Mouse (Mus musculus) hindbrain, embryonic 10.5 days (tissue): ENCODE results near the gene Spaca9. TPM values are rescaled to one million over a fixed set of nuclear protein-coding genes. Genes with fewer than 3 reads are reported as not detected.

Source experiments
- DNase-seq: peaks from one replicate; pipeline ENCODE4 v3.0.0-alpha.2; 2017; ENCODE audit warnings: low spot score
- H3K27ac ChIP-seq: fragments of 300-500 bp; sonication (generic); 2 replicates; pipeline ENCODE4 v1.5.1; 2016; ENCODE audit warnings: mild to moderate bottlenecking, moderate library complexity
- H3K27me3 ChIP-seq: fragments of 300-500 bp; sonication (generic); 2 replicates; pipeline ENCODE4 v1.6.1; 2016; ENCODE audit warnings: mild to moderate bottlenecking; ENCODE audit not compliant: poor library complexity, insufficient read depth, severe bottlenecking
- H3K36me3 ChIP-seq: fragments of 300-500 bp; sonication (generic); 2 replicates; pipeline ENCODE4 v1.6.1; 2016; ENCODE audit warnings: mild to moderate bottlenecking, moderate library complexity
- H3K4me1 ChIP-seq: fragments of 300-500 bp; sonication (generic); replicated peaks from 2 replicates; pipeline ENCODE4 v1.6.1; 2016; ENCODE audit warnings: mild to moderate bottlenecking
- H3K4me3 ChIP-seq: fragments of 300-500 bp; sonication (generic); 2 replicates; pipeline ENCODE4 v1.5.1; 2016; ENCODE audit warnings: mild to moderate bottlenecking, moderate library complexity
- H3K9me3 ChIP-seq: fragments of 300-500 bp; sonication (generic); 2 replicates; pipeline ENCODE4 v1.6.1; 2016; ENCODE audit warnings: mild to moderate bottlenecking, moderate library complexity
- WGBS: fragments of 180-500 bp; shearing (Covaris S2); methylation state at CpG from one replicate; pipeline ENCODE4 v1.1.7; 2016; 5-methylcytosine and 5-hydroxymethylcytosine counted together
- polyA plus RNA-seq: library from polyadenylated mRNA; unstranded; fragments of >200 nt; fragmentation: Nextera tagmentation; extraction: Ambion mirVana; gene quantifications from 2 replicates; pipeline ENCODE4 v1.2.1, GENCODE M21; 2016

Spaca9 gene
- polyA plus RNA-seq, 1 experiment from 2014 or later = 4.4 TPM

GRCm38 (mm10) chr2:28653351-28653750 is 46.2 kb downstream of the Spaca9 start:
- H3K9me3 ChIP-seq = no peaks in the 10 kb centered on the region

GRCm38 (mm10) chr2:28650526-28650925 is 49.0 kb downstream of the Spaca9 start:
- peaks cover 11% of the 10 kb centered on the region for H3K36me3 ChIP-seq
- no peak overlapping the region for H3K4me3 ChIP-seq
- no peak for DNase-seq
- no peak overlapping the region for H3K27ac ChIP-seq
- H3K27me3 ChIP-seq = no peaks in the 10 kb centered on the region
- H3K9me3 ChIP-seq = no peaks in the 10 kb centered on the region
- no peaks in the 10 kb centered on the region for H3K4me1 ChIP-seq

More at GRCm38 (mm10) chr2:28653351-28653750, 46.2 kb downstream of the Spaca9 start:
- 95% methylated on average over 7 of the region's 7 CpGs for WGBS
- DNase-seq = no peak
- Histone ChIP-seq H3K4me1 (no peaks in the 10 kb centered on the region), H3K4me3 (no peak overlapping the region), H3K36me3 (peaks cover 27% of the 10 kb centered on the region), H3K27me3 (no peaks in the 10 kb centered on the region), H3K27ac (no peak overlapping the region)

GRCm38 (mm10) chr2:28643081-28643480 is 56.4 kb downstream of the Spaca9 start:
- peaks cover 5% of the 10 kb centered on the region; the same call in 1 of the 2 replicates for H3K27me3 ChIP-seq
- peaks cover 37% of the 10 kb centered on the region for H3K4me1 ChIP-seq
- no peak overlapping the region for H3K27ac ChIP-seq
- no peak overlapping the region for H3K4me3 ChIP-seq
- no peaks in the 10 kb centered on the region for H3K9me3 ChIP-seq
- no peaks in the 10 kb centered on the region for H3K36me3 ChIP-seq
- no peak for DNase-seq
- 90% methylated on average over 3 of the region's 3 CpGs for WGBS

Other genes with a start within 250 kb of the Spaca9 start
- 2.3 and 3.6 TPM in 2 replicates for gene 1700007K13Rik, start 233.4 kb downstream of the Spaca9 start, polyA plus RNA-seq
- 61.7 and 63.1 TPM in 2 replicates for gene Mrps2, start 231.7 kb downstream of the Spaca9 start, polyA plus RNA-seq
- 0.14 TPM in 1 of 2 replicates, not detected in the other for gene Gbgt1, start 202.8 kb downstream of the Spaca9 start, polyA plus RNA-seq
- 0.70 TPM in 1 of 2 replicates, not detected in the other for gene Gm10134, start 193.6 kb downstream of the Spaca9 start, polyA plus RNA-seq
- gene Ralgds, start 186.6 kb downstream of the Spaca9 start, polyA plus RNA-seq = 48.5 and 67.5 TPM in 2 replicates
- gene Cel, start 136.3 kb downstream of the Spaca9 start, polyA plus RNA-seq = not detected in 2 replicates
- 59.8 and 61.0 TPM in 2 replicates for gene Gtf3c5, start 116.0 kb downstream of the Spaca9 start, polyA plus RNA-seq
- gene Gfi1b, start 77.7 kb downstream of the Spaca9 start, polyA plus RNA-seq = 3.4 and 4.7 TPM in 2 replicates
- 21.8 and 23.8 TPM in 2 replicates for gene Tsc1, start 58.5 kb downstream of the Spaca9 start, polyA plus RNA-seq
- gene Ak8, start 437 bp upstream of the Spaca9 start, polyA plus RNA-seq = 0.73 and 1.7 TPM in 2 replicates
- gene Gtf3c4, start 140.6 kb upstream of the Spaca9 start, polyA plus RNA-seq = 21.1 and 23.7 TPM in 2 replicates
- 16.7 and 21.5 TPM in 2 replicates for gene Ddx31, start 140.7 kb upstream of the Spaca9 start, polyA plus RNA-seq
- gene Barhl1, start 216.9 kb upstream of the Spaca9 start, polyA plus RNA-seq = 10.8 and 18.4 TPM in 2 replicates